Mouse (Mus musculus) megakaryocyte-erythroid progenitor cell, adult 5-6 weeks (primary cell): ENCODE data around the gene Elmod3. TPM values are rescaled to one million over a fixed set of nuclear protein-coding genes. Genes with fewer than 3 reads are reported as not detected.

Experiments
- ATAC-seq: replicated peaks from 2 replicates; pipeline ENCODE4 v1.8.0; 2016; ENCODE audit warnings: mild to moderate bottlenecking, inconsistent platforms; ENCODE audit not compliant: severe bottlenecking, poor library complexity, low FRiP score, low TSS enrichment
- total RNA-seq, 2 experiments: library from RNA; stranded (forward) in 1 of 2; stranded (reverse) in 1 of 2; fragments of 200-1000, 215-1000 nt in 1 of 2; fragments of >200 nt in 1 of 2; fragmentation: Nextera tagmentation in 1 of 2; gene quantifications; 2 replicates each; pipeline ENCODE4 v1.2.3; 2014 to 2017

Elmod3 gene
- total RNA-seq, 2 experiments from 2014 or later, result 6.6 to 16.2 TPM

- ATAC-seq, result no peak
These were observed 16.4 kb downstream of the Elmod3 start for GRCm38 (mm10) chr6:72581625-72582382.

GRCm38 (mm10) chr6:72576041-72576440 lies 22.2 kb downstream of the Elmod3 start:
- ATAC-seq, result peak; percentile 38; the same call in 1 of the 2 replicates

GRCm38 (mm10) chr6:72571826-72572225 lies 26.4 kb downstream of the Elmod3 start:
- no peak for ATAC-seq

GRCm38 (mm10) chr6:72570644-72571397 lies 27.4 kb downstream of the Elmod3 start:
- ATAC-seq, result no peak

- ATAC-seq, result no peak
These were observed 29.5 kb downstream of the Elmod3 start for GRCm38 (mm10) chr6:72568736-72569135.

- no peak for ATAC-seq
These were observed 30.7 kb downstream of the Elmod3 start for GRCm38 (mm10) chr6:72567508-72567907.

GRCm38 (mm10) chr6:72566044-72566443 lies 32.2 kb downstream of the Elmod3 start:
- ATAC-seq, result peak; percentile 80

GRCm38 (mm10) chr6:72565506-72565905 lies 32.7 kb downstream of the Elmod3 start:
- ATAC-seq, result no peak

- ATAC-seq, result no peak
These were observed 35.3 kb downstream of the Elmod3 start for GRCm38 (mm10) chr6:72562894-72563293.

GRCm38 (mm10) chr6:72562486-72562885 lies 35.7 kb downstream of the Elmod3 start:
- ATAC-seq, result no peak

GRCm38 (mm10) chr6:72560801-72561200 lies 37.4 kb downstream of the Elmod3 start:
- ATAC-seq, result no peak

- no peak for ATAC-seq
These were observed 45.2 kb downstream of the Elmod3 start for GRCm38 (mm10) chr6:72553079-72553412.

- peak; percentile 76 for ATAC-seq
These were observed 45.8 kb downstream of the Elmod3 start for GRCm38 (mm10) chr6:72552171-72553078.

- ATAC-seq, result no peak
These were observed 47.6 kb downstream of the Elmod3 start for GRCm38 (mm10) chr6:72550503-72551100.

GRCm38 (mm10) chr6:72550025-72550424 lies 48.2 kb downstream of the Elmod3 start:
- ATAC-seq, result no peak

- ATAC-seq, result peak; percentile 43
These were observed 49.1 kb downstream of the Elmod3 start for GRCm38 (mm10) chr6:72549041-72549580.

- no peak for ATAC-seq
These were observed 50.4 kb downstream of the Elmod3 start for GRCm38 (mm10) chr6:72547862-72548261.

- no peak for ATAC-seq
These were observed 51.1 kb downstream of the Elmod3 start for GRCm38 (mm10) chr6:72547121-72547520.

- no peak for ATAC-seq
These were observed 52.8 kb downstream of the Elmod3 start for GRCm38 (mm10) chr6:72545377-72545776.
